Mouse (Mus musculus) T-helper 17 cell (primary cell): ENCODE data around the gene Adora1.

Experiments
- in situ Hi-C, 2 experiments: fragments of 300-600 bp; cut with MboI, MseI; formaldehyde crosslinking; loops; 1 replicate in 1 of 2; 2 replicates in 1 of 2; pipeline ENCODE4 v1.15.1; 2025; ENCODE audit warnings: high pct_unique_total_duplicates in 2 of 2

Adora1 gene

DNA sequence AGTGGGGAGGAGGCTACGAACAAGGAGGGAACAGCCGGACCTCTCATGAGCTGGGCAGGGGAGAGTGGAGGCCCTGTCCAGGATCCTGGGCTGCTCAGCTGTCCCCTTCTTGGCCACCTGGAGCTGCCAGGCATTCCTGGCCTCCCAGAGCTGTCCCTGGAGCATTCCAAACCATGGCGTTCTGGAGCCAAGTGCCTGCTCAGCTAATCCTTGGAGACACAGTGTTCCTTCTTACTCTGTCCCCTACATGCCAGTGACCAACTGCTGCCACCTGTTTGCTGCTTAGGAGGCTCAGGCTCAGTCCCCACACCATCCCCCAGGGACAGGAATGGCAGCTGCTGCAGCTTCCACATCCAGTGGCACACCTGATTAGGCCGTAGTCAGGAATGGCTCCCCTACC is 39.3 kb downstream of the Adora1 start:
- in situ Hi-C loops: no loop called here

DNA sequence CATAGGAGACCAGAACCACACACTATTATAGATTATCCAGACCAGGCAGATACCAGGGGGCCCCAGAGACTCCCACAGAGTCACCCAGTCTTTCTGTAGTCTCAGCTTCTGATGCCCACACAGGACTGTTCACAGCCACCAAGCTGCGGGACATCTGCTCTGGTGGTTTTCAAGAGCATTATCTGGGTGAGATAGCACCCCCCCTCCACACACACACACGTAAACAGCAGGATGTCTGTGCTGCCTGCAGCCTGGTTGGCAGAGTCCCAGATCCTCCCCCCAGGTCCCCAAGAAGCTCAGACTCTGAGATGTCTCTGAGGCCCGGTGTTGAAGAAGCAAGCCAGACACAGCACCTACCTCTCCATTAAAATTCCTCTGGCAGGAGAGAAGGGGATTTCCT is 39.7 kb downstream of the Adora1 start:
- in situ Hi-C loops: no loop called here

- in situ Hi-C loops: no loop called here
These were observed 40.1 kb downstream of the Adora1 start for GRCm38 (mm10) chr1:134195117-134195516.

DNA sequence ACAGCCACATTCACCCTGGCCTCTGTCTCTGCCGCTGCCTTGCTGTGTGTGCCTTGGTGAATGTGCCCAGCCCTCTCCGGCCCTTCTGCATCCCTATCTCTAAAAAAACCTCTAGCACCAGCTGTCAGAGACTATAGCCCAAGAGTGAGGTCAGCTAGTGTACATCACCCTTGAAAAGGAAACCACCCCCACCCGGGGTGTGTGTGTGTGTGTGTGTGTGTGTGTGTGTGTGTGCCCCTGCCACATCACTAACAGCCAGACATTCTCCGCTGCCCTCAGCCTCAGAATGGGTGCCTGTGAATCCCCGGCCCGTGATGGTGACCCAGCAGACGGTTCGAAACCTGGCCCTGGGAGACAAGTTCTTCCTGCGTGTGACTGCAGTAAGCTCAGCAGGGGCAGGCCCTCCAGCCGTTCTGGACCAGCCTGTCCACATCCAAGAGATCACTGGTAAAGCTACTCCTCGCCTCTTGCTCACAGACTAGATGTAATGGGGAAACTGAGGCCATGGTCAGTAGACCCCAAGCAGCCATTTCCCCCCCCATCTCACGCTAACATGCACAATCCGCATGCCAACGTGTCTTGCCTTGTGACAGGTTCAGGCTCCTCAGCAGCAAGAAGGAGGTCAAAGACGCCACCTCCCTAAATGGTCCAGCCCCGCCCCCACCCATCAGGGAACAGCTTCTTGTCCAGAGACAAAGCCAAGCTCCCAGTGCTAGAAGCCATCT is 40.8 kb downstream of the Adora1 start:
- in situ Hi-C loops: no loop called here

GRCm38 (mm10) chr1:134193674-134194197 is 41.5 kb downstream of the Adora1 start:
- in situ Hi-C loops: no loop called here

DNA sequence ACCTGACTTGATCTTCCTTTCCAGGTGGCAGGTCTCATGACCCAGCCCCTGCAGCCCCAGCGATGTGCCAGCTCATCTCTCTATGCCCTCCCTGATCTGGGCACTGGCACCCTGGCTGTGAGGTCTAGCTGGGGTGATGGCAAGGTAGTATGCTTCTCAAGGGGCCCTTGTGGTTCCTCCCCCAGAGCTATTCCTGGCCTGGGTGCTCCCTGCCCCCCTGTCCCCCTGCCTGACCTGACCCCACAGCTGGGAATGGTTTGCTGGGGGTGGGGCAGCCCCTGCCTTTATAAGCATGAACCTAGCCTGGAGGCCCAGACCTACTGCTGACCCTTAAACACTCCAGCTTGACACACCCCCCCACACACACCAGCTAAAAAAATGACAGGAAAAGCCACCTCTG is 42.1 kb downstream of the Adora1 start, which contains the start of gene Mybph:
Mybph (plus strand) TSS at position 323 of the 400 bp plus-strand sequence.
- in situ Hi-C loops: no loop called here

- in situ Hi-C loops: no loop called here
These were observed 43.2 kb downstream of the Adora1 start for GRCm38 (mm10) chr1:134192024-134192423.

DNA sequence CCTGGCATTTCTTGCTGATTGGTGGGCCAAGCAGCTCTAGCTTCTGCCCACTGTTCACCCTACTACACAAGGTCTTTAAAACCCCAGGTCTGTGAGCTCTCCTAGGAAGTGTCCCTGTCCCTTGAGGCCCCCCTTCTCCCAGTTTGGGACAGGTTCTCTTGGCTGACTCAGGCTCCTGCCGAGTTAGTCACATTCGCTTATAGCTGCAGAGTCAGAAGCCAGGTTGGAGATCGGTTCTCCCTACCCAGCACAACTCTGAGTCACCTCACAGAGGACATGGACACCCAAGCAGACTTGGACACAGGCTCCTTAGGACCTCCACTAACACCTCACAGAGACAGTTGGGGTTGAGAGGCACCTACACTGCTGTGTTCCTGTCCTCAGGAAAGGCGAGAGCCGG is 44.0 kb downstream of the Adora1 start:
- in situ Hi-C loops: no loop called here

- in situ Hi-C loops: no loop called here
These were observed 46.1 kb downstream of the Adora1 start for GRCm38 (mm10) chr1:134188989-134189729.

DNA sequence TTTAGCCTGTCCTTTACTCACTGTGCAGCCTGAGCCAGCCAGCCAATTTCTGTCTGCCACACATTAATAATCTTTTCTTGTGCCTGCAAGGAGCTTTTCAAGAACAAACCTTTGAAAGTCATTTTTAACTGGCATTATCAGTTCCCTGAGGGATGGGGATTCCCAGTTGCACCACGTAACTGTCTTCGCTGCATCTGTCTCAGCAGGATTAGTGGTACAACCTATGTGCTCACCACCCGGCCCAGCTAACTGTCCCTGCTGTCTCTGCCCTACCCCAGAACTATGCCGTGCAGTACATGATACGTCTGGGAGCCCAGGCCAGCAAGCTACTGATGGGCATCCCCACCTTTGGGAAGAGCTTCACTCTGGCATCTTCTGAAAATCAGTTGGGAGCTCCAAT is 47.0 kb downstream of the Adora1 start:
- in situ Hi-C loops: no loop called here

DNA sequence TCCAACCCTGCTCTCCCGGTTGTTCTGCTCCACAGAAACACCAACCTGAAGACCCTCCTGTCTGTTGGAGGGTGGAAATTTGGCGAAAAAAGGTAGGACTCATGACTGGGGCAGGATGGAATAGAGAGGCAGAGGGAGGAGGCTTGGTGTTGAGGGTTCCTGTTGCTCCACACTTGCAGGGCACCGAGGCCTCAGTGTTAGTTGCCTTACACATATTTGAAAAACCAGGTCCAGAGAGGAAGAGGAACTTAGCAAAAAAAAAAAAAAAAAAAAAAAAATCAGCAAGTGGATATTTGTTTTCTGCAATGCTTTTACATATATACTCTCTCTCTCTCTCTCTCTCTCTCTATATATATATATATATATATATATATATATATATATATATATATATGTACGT is 51.1 kb downstream of the Adora1 start:
- in situ Hi-C loops: no loop called here

GRCm38 (mm10) chr1:134182025-134182424 is 53.2 kb downstream of the Adora1 start, which contains the start of gene Chil1:
TSS of gene Chil1 (plus strand) at chr1:134182176.
- in situ Hi-C loops: no loop called here

- in situ Hi-C loops: no loop called here
These were observed 57.3 kb downstream of the Adora1 start for GRCm38 (mm10) chr1:134177976-134178375.

- in situ Hi-C loops: no loop called here
These were observed 62.1 kb downstream of the Adora1 start for GRCm38 (mm10) chr1:134173081-134173480.

DNA sequence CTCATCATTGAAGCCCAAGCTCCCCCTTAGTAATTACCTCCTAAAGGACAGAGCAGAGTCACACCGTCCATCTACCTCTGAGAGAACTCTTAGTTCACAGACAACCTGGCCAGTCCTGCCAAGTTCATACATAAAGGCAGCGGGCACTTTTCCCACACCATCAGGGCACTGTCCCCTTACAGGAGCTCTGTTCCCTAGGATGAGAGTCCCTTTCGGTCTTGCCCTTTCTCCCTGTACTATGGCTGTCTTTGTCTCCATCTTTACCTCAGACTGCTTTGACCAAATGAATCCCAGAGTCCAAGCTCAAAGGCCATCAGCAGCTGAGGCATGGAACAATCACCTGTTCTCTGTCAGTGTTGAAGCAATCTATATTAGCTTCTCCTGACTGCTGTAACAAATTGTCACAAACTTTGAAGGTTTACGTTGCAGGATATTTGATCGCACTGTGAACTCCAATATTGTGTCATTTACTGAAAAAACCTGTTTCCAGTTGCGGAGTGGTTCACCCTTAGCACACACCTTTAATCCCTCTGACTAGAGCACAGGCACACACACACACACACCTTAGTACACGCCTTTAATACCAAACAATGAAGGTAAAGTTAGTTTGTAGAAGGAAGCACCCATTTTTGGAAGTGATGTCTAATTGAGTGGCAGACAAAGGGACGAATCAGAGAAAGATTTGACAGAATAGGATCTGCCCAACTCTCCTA is 66.1 kb downstream of the Adora1 start:
- in situ Hi-C loops: no loop called here

DNA sequence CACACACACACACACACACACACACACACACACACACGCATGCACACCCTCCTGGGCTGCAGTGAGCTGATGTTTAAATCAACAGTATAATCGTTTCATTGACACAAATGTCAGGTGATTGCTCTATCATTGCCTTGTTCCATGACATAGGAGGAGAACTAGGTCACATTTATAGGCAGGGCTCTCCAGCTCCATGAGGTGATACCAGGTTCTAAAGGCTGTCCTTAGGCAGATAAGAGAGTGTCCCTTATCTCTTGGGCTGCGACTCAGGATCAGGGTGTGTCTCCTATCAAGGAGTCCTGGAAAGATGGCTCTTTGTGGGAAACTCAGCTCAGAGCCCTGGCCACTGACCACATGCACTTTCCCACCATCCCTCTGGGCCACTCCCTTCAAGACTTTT is 66.7 kb downstream of the Adora1 start:
- in situ Hi-C loops: no loop called here

DNA sequence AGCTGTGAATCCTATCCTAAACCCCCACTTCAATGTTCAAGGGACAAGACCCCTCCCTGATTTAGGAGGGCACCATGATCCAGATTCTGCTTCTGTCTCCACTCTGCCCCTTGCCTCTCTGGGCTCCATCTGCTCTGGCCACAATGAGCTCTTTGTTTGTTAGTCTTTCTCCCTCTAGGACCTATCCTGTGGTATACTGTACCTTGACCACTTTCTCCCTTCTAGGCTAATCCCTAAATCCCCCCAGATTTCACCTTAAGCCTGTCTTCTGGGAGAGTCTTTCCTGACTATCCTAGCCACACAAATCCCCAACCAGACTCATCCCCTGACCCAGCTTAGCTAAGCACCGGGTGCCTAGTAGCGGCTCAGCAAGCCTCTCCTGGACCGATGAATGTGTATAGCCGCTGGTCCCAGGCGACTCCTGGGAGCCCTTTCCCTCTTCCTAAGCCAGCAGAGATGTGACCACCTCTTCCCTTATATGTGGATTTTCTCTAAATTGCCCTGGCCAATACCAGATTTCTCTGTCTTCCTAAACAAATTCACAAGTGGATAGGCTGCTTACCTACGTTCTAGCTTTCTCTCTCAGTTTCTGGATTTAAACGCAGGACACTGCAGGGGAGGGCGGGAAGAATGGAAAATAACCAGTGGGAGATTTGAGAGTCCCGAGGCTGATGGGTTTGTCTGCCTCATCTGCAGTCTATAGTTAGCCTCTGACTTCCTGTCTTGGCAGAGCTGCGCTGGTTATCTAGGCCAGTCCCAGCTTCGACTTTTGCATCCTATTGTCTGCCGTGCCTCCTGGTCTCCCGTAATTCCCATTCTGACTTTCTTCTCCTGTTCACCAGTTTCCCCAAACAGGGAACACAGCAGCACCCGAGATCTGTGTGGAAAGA is 67.6 kb downstream of the Adora1 start:
- in situ Hi-C loops: no loop called here

DNA sequence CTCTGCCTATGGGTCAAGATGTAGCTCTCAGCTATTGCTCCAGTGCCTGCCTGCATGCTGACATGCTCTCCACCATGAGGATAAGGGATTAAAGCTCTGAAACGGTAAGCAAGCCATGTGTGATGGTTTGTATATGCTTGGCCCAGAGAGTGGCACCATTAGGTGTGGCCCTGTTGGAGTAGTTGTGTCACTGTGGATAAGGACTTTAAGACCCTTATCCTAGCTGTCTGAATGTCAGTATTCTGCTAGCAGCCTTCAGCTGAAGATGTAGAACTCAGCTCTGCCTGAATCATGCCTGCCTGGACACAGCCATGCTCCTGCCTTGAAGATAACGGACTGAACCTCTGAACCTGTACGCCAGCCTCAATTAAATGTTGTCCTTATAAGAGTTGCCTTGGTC is 68.7 kb downstream of the Adora1 start:
- in situ Hi-C loops: no loop called here

- in situ Hi-C loops: no loop called here
These were observed 70.8 kb downstream of the Adora1 start for GRCm38 (mm10) chr1:134164454-134164853.

- in situ Hi-C loops: no loop called here
These were observed 71.8 kb downstream of the Adora1 start for GRCm38 (mm10) chr1:134163476-134163875.
